Mouse (Mus musculus): Measurements from ENCODE around the gene Atp6v1d. TPM values are rescaled to one million over a fixed set of nuclear protein-coding genes. Genes with fewer than 3 reads are reported as not detected.

Atp6v1d gene
- total RNA-seq, 2 experiments from 2014 or later, result 48.4 to 57.7 TPM

DNA sequence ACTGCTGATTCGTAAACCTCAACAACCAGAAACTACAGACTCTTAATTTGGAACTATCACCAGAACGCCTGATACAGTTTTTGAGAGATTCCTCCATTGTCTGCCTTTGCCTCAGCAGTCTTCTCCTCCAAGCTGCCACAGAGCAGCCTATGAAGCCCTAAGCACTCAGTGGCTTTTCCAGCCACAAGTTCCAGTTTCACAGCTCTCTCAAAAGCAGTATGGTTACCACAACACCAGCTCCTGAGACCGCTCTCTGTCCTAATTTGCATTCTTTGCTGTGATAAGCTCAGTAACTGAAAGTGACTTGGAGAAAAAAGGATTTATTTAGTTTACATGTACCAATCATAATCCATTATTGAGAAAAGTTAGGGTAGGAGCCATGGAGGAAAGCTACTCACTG is 61.4 kb downstream of the Atp6v1d start:
- no peak for DNase-seq (ENCODE audit: low spot score in 2 of 2)

- no peak for DNase-seq (ENCODE audit: low spot score in 2 of 2)
Observed at GRCm38 (mm10) chr12:78794236-78794635, 67.2 kb downstream of the Atp6v1d start.

DNA sequence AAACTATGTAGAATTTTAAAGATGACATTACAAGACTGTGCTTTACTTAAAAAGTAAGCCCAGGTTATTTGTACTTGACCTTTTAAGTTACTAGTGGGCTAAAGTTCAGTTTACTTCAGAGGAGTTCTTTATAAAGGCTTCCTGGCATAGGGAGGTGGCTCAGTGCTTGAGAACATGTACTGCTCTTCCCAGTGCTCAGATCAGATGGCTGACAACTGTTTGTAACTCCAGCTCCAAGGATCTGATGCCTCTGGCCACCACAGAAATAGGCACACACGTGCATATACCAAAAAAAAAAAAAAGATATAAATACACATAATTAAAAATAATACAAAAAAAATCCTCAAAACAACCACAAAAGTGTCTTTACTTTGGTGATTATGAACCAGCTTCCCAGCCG is 70.6 kb downstream of the Atp6v1d start:
- DNase-seq (ENCODE audit: low spot score in 2 of 2), result no peak

Other genes starting within 250 kb of the Atp6v1d start
- under 1 TPM in 1 of 2 experiments, not detected in 1; 0.36 TPM for gene Fam71d, start 170.1 kb downstream of the Atp6v1d start, total RNA-seq (2021)
- 10 to 100 TPM; 18.4 to 26.1 TPM for gene Mpp5, start 112.7 kb downstream of the Atp6v1d start, total RNA-seq (2021)
- 10 to 100 TPM; 71.2 to 78.5 TPM for gene Eif2s1, start 181 bp upstream of the Atp6v1d start, total RNA-seq (2021)
- 1 to 10 TPM; 1.5 to 2.9 TPM for gene Plek2, start 45.3 kb upstream of the Atp6v1d start, total RNA-seq (2021)
- 10 to 100 TPM; 18.3 to 19.8 TPM for gene Tmem229b, start 146.0 kb upstream of the Atp6v1d start, total RNA-seq (2021)
- gene Plekhh1, start 167.5 kb upstream of the Atp6v1d start, total RNA-seq (2021), result 1 to 10 TPM; 2.7 to 6.7 TPM
- gene Pigh, start 228.0 kb upstream of the Atp6v1d start, total RNA-seq (2021), result 10 to 100 TPM; 10.7 to 12.5 TPM